Mouse (Mus musculus): ENCODE measurements around the gene D930048N14Rik.

- TF ChIP-seq CTCF (IDR thresholded peaks at IDR 0.05; ENCODE audit: low read depth) = no peak
- TF ChIP-seq EP300 (IDR thresholded peaks at IDR 0.05; ENCODE audit: low read depth) = no peak
Observed at GRCm38 (mm10) chr11:51649889-51650199, 910 bp upstream of the D930048N14Rik start.

Data from heart, postnatal 0 days (tissue).